Mouse (Mus musculus): ENCODE results near the gene Lhx5.

The Lhx5 gene

DNA sequence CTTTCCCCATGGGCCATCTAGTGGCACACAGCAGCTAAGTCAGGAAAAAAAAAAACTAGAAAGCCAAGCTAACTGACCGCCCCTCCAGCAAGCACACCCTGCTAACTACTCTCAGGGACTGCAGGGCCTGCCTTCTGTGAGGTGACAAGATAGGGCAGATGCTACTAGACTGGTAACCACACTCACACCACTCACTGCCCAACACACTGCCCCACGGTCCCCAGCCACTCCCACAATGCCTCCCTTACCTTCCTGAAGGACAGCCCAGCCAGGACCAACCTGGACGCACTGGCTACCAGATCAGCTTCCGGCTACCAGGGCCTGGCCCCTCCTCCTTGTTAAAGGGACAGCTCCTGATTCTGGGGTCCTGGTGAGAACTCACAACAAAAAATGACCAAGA lies 35.5 kb downstream of the Lhx5 start:
- DNase-seq: peak; percentile 55

DNA sequence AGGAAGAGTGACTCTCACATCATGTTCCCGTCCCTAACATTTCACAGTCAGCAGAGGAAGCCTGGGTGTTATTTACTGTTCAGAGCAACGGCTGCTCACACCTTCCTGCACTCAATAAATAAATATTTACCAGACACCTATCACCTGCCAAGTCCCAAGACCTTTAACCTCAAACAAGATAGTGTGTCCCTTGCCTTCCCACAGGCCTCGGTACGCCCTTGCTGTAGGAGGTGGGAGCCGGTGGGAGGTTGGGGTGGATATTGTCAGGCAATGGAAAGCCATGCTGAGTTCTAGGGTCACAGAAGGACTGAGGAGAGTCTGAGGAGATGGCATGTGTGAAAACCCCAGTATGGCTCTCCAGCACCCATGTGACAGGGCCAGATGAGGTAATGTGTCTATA lies 36.8 kb downstream of the Lhx5 start:
- no peak for DNase-seq

DNA sequence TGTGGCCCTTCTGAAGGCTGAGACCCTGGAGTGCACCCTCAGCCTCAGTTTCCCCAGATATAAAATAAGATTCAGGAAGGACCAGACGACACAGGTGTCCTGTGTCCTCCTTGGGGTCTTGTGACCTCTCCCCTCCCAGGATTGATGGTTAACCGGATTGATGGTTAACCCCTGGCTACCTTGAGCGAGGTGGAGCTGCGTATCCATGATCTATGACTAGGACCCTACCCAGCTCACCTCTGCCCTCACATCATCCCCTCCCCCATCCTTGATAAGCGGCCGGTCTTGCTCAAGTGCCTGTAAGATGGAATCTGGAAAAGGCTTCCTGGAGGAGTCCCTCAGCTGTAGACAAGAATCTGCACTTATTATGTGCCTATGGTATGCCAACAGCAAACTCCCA lies 37.3 kb downstream of the Lhx5 start:
- DNase-seq: no peak

DNA sequence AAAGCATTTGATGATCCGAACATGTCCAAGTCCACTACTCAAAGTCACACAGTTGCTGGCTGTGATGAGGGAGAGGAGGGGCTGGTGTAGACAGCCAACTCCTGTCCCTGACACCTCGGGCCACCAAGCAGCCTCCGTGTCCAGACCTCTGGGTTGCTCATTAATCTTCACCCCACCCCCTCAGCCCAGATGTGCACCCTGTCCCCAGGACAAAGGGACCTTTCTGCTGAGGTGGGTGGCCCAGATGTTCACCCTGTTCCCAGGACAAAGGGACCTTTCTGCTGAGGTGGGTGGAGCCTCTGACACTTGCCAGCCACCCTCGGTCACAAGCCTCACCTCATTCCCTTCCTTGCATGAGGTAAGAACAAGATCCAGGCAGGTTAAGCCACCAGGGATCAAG lies 40.0 kb downstream of the Lhx5 start:
- DNase-seq: peak; percentile 22

DNA sequence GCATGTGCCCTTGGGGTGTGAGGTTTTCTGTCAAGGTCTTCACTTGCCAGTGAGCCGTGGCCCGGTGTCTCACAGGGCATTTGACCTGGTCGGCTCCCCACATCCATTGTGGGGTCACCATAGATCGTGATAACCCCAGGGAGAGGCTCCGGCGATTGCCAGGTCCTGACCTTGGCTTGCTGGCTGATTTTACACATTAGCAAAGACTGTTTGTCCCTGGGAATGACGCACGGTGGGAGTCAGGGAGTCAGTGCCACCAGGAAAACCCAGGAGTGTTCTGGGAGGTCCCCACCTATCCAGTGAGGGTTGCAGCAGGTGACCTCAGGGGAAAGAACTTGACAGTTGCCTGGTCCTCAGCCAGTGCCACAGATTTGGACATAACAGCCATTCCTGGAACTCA lies 41.3 kb downstream of the Lhx5 start, which contains the start of gene Sdsl:
Gene Sdsl (minus strand): TSS at position 41 of the 400 bp plus-strand sequence.
- DNase-seq: no peak

DNA sequence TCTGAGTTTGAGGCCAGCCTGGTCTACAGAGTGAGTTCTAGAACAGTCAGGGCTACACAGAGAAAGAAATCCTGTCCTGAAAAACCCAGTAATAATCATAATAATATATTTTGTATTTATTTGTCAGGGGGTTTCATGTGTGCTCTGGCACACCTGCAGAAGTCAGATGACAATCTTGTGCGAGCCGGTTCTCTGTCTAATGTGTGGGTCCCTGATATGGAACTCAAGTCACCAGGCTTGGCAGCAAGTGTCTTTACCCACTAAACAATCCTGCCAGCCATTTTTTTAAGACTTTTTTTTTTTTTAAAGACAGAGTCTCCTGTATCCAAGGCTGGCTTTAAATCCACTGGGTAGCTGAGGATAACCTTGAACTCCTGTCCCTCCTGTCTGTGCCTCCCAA lies 41.9 kb downstream of the Lhx5 start:
- DNase-seq: no peak

DNA sequence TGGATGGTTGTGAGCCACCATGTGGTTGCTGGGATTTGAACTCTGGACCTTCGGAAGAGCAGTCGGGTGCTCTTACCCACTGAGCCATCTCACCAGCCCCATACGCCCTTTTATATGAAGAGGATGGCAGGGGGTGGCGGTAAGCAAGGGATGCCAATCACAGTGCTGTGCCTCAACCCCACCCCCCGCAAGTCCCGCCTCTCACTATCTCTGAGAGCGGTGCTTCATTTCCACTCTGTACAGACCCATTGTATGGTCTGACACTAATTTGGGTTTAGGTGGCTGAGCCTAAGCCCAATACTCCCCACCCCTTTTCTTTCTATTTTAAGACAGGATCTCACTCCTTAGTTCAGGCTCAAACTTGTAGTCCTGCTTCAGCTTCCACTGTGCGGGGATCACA lies 44.4 kb downstream of the Lhx5 start:
- DNase-seq: no peak

DNA sequence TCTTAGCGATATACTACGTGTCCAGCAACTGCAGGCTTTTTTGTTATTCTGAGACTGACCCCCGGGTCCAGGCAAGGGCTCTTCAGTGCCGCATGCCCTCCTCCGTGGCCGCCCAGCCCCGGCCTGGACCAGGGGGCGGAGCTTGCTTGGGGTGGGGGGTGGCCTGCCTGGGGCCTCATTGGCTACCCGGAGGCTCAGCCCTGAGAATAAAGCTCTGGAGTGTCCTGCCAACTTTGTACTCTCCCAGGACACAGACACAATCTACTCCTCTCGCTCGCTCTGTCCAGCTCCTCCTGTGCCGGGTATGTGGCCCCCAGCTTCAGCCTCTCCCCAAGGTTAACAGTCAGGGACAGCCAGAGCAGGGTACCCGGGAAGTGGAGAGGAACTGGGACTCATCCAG lies 44.8 kb downstream of the Lhx5 start, which contains the start of gene Sds:
Gene Sds (plus strand): TSS at position 231 of the 400 bp plus-strand sequence.
- no peak for DNase-seq

DNA sequence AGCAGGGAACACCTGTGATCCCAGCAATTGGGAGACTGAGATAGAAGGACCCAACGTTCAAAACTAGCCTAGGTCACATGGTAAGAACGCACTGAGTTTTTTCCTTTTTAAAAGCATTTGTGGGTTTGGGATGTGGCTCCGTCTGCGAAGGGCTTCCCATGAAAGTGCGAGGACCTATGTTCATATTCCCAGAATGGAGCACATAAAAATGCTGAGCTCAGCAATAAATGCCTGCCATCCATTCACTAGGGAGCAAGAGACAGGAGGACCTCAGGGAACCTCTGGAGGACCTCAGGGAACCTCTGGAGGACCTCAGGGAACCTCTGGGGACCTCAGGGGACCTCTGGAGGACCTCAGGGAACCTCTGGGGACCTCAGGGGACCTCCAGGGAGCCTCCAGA lies 46.5 kb downstream of the Lhx5 start:
- no peak for DNase-seq

DNA sequence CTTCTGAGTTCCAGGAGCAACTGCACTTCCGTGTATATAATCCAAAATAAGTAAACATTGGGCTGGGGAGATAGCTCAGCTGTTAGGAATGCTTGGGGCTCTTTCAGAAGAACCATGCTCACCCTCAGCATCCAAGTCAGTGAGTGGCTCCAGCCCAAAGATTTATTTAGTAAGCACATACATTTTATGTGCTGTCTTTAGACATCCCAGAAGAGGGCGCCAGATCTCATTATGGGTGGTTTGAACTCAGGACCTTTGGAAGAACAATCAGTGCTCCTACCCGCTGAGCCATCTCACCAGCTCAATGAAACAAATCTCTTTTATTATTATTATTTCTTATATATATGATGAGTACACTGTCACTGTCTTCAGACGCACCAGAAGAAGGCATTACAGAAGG lies 48.0 kb downstream of the Lhx5 start:
- DNase-seq: no peak

DNA sequence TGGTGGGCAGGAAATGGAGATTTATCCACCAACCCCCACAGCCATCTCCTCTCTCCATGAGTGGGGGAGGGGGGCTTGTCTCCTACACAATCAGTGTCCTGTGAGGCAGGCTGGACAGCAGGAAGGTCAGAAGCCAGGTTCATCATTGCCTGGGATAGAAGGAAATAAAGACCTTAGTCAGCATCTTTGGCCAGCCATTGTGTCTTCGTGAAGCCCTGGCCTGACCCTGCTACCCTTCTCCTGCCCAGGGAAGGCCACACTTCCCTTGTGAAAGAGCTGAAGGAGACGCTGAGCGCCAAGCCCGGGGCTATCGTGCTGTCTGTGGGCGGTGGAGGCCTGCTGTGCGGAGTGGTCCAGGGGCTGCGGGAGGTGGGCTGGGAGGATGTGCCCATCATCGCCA lies 49.7 kb downstream of the Lhx5 start:
- no peak for DNase-seq

DNA sequence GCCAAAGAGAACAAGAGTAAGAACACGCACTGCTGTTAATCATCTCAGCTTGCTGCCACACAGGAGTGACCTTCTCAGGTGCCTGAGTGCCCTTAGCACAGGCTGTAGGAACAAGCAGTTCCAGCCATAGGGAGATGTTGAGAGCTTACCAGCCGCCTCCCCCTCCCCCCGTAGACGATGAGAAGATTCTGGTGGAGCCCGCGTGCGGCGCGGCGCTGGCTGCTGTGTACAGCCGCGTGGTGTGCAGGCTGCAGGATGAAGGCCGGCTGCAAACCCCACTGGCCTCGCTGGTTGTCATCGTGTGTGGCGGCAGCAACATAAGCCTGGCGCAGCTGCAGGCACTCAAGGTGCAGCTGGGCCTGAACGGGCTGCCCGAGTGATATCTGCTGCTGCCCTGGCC lies 51.9 kb downstream of the Lhx5 start:
- no peak for DNase-seq

DNA sequence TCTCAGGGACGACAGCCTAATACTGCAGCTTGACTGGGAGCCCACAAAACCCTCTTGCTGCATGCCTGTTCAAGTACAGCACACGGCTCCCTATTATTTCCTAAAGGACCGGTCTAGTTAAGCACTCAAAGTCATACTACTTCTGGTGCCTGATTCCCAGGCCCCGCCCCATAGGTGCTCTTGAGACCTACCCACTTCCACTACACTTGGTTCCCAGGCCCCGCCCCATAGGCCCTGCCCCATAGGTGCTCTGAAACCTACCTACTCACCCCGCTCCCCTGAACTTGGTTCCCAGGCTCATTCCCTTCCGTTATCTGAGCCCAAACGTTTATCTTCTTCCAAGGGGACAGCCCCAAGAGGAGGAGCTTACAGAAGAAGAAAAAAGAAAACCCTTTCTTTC lies 56.3 kb downstream of the Lhx5 start:
- no peak for DNase-seq

DNA sequence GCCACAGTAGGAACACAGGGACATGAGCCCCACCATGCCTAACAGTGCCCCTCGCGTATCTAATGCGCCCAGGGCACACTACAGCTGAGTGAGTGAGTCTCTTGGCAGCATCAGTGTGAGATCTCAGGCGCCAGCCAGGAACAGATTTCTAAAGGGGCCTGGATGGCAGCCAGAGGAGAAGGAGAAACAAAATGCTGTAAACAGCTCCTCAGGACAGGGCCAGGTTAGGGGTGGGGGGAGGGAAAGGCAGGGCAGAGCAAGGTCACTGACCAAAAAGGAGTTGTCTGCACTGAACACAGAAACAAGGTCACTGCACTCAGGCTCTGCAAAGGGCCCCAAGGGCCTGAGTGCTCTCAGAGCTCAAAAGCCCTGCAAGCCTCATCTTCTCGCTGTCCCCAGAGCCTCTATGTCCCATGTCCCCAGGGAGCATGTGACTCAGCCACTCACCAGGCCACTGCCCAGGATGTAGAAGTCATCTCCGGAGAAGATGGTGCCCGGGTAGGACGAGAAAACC lies 59.2 kb downstream of the Lhx5 start:
- DNase-seq: peak; percentile 70
